Mouse (Mus musculus): ENCODE data around the gene Hbs1l.

The Hbs1l gene

GRCm38 (mm10) chr10:21405707-21406534 lies 110.1 kb downstream of the Hbs1l start:
- DNase-seq, result no peak

- DNase-seq, result no peak
These were observed 114.9 kb downstream of the Hbs1l start for GRCm38 (mm10) chr10:21410711-21411110.

- no peak for DNase-seq
These were observed 115.9 kb downstream of the Hbs1l start for GRCm38 (mm10) chr10:21411621-21412205.

GRCm38 (mm10) chr10:21415031-21415430 lies 119.3 kb downstream of the Hbs1l start:
- no peak for DNase-seq

- no peak for DNase-seq
These were observed 120.4 kb downstream of the Hbs1l start for GRCm38 (mm10) chr10:21416184-21416583.

Data from thymus, postnatal 36 days (tissue).